Mouse (Mus musculus) stomach, postnatal 0 days (tissue): ENCODE measurements around the gene Agr3.

Experiments used
- CTCF ChIP-seq: IDR thresholded peaks from 2 replicates; pipeline ENCODE4 v1.5.1; 2016; ENCODE audit warnings: antibody characterized with exemption, low read depth, mild to moderate bottlenecking, moderate library complexity
- EP300 ChIP-seq: optimal IDR thresholded peaks from 2 replicates; pipeline ENCODE3; 2016; ENCODE audit warnings: antibody characterized with exemption

DNA sequence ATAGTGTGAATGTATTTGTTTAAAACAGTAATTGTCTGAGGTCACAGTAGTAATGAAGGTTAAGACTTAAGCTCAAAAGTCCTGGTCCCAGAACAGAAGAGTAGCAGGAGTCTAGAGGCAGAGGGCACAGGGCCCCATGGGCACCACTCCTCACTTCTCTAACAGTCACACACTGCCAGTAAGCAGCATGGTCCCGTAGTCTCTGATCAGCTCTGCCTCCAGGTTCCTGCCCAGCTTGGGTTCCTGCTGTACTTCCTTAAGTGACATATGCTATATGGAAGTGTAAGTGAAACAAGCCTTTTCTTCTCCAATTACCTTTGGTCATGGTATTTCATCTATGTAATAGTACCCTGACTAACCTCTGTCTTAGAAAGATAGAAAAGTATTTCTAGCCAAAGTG, 14.8 kb upstream of the Agr3 start:
- TF ChIP-seq CTCF (no peak), EP300 (no peak)
